Mouse (Mus musculus) bone marrow macrophage, adult 2 months (primary cell): ENCODE data around the gene Spata31d1a.

ENCODE experiments used
- CTCF ChIP-seq: IDR thresholded peaks from 2 replicates; pipeline ENCODE4 v1.5.1; 2012; ENCODE audit warnings: low read depth, mild to moderate bottlenecking, low read length, moderate library complexity
- POLR2A ChIP-seq: IDR thresholded peaks from 2 replicates; pipeline ENCODE4 v1.6.1; 2012; ENCODE audit warnings: mild to moderate bottlenecking, low read depth, low read length, borderline replicate concordance

GRCm38 (mm10) chr13:59663939-59664712, 46.0 kb downstream of the Spata31d1a start:
- TF ChIP-seq CTCF: no peak
- TF ChIP-seq POLR2A: no peak
